Mouse (Mus musculus) right cerebral cortex, postnatal 25 days (tissue): ENCODE results near the gene Synj1.

Source experiments
- DNase-seq: peaks from one replicate; pipeline ENCODE4 v3.0.0; 2022

Synj1 gene

GRCm38 (mm10) chr16:91011021-91011683 lies at the start of gene Synj1:
Gene Synj1 (minus strand): TSS chr16:91011308.
- DNase-seq = peak; percentile 96

DNA sequence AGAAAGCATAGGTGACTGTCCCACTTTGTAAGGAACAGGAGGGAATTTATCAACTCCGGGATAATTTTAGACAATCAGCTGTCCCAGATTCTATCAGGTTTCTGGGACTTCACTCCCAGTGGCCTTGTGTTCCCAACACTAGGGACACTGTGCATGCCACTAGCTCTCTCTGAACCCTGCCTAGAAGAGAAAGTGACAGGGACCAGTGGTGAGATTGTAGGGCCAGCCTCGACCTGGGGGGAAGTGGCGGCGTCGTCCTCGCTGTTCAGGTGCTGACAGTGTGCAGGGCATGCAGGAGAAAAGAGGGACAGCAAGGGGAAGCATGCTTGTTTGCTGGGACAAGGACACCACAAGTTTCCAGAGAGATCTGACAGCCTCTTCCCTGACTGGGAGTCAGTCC lies 46.6 kb upstream of the Synj1 start:
- no peak for DNase-seq

DNA sequence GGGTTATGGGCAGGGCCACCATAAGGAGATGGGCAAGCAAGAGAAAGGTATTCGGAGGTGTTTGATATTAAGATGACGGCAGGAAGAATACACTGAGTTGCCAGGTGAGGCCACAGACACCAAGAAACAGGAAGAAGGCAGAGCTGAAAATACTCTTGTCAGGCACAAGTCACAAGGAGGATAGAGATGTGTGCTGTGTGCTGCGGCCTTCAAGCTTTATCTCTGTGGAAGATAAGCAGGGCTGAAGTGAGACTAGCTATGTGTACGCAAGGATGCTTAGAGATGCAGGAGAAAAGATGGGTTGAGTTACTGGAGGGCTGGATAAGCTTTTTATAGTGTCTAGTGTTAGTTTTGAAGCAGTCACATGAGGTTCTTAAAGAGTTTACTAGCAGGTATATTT lies 46.2 kb upstream of the Synj1 start:
- DNase-seq = no peak

- peak; percentile 52 for DNase-seq
These were observed 45.1 kb upstream of the Synj1 start for GRCm38 (mm10) chr16:91056043-91056821.

DNA sequence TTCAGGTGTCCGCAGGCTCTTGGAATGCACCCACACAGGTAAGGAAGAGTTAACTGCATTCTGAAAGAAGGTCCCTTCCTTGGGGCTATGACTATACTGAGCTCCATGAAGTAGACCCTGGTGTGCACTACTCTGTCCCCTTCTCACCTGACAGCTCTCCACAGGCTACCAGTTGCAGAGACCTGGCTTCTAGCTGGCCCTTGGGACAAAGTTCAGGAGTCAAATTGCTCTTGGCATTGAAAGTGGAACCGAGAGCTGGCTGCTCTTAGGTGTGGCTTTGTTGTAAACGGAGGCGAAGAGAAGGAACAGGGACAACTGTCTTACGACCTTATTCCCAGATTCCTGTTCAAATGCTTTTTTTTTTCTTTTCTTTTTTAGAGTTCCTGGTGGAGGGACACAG lies 44.0 kb upstream of the Synj1 start:
- no peak for DNase-seq

DNA sequence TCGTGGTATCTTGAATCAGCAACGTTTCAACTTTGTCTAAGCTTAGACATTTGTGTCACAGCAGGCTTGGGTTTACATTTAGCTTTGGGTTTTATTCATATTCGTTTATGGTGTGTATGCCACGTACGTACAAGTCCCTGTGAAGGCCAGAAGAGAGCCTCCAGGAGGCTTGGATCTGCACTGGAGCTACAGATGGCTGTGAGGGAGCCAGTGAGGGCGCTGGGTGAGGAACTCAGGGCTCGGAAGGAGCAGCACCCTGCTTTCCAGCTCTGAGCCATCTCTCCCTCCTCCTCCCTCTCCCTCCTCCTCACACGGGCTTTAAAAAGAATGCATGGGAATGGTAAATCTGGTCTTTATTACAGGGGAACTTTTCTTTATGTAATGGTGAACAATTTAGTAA lies 42.5 kb upstream of the Synj1 start:
- DNase-seq = no peak

DNA sequence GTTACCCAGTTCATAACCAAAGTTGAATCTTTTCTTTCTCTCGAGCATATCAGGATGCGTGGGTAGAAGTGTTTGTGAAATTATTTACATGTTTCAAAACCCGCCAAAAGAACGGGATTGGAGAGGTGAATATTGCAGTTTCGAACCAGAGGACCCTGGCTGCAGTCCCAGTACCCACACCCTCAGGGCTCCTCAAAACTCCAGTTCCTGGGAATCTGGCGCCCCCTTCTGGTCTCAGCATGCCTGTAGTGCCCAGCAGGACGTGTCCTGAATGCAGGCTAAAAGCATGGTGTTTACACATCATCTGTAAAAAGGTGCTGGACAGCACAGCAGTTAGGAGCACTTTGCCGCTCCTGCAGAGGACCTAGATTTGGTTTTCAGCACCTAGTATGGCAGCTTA lies 34.4 kb upstream of the Synj1 start:
- no peak for DNase-seq

DNA sequence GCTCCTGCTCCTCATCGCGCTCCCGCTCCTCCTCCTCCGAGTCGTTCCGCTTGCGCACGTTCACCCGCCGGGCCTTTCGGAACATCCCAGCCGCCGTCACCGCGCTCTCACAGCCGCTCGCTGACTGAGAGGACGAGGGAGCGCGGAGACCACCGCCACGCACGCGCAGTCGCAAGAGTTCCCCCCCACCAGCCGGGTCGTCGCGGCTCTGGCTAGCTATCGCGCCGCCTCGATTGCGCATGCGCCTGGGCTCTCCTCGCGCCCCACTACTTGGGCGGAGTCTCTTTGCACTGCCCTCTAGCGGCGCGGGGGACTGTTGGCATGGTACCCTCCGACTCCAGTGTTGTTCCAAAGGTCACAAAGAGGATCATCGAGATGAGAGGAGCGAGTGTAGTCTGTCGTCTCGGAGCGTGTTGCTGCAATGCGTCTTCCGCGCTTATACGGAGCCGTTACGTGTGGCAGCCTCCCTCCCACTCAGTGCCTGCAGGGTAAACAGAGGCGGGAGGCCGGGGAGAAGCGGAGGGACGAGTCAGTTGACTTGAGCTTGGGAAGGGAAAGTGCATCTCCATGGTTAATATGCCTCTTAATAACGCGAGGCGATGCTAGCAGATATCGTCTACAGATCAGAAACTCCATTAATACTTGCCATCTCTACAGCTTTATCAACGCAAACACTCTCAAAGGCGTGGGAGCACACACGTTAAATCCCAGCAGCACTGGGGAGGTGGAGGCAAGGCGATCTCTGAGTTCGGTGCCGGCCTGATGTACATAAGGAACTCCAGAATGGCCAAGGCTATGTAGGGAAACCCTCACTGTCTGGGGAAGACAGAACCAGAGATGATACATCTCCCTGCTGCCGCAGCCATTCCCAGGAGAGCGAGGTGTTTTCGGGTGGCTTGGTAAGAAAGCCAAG lies 33.4 kb upstream of the Synj1 start, which contains the start of gene Paxbp1:
TSS of gene Paxbp1 (minus strand) at position 274 of the 913 bp plus-strand sequence.
- peak; percentile 98 for DNase-seq

DNA sequence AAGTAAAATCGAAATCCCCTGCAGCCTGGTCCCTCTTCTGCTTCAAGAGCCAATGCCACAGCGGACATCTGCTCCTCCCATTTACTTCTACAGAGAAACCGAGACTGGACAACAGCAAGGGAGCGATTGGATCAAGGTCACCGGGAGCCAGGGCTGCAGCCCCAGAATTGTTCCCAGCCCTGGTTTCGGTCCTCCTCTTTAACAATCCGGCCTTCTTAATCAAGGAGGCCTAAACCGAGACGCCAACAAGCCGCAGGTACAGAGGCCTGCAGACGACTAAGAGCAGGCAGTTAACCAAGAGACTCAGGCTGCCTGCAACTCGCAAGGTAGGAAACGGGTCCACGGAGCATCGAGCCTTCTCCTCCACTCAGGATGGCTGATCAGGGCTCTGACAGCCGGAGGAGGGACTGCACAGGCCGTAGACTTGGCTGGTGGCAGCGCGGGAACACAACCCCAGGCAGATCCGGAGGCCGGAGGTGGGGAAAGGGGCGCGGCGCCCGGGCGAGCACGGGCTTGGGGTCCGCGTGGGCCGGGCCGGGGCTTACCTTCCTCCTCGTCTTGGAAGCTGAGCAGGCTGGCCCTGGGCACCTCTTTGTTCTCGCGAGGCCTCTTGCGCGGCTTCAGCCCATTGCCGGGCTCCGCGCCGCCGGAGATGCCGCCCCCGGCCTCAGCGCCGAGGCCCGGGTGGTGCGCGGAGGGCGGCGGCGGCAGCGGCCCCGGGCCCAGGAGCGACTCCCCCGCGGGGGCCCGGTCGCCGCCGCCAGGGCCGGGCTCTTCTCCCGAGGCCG lies 32.5 kb upstream of the Synj1 start:
- DNase-seq = peak; percentile 58

DNA sequence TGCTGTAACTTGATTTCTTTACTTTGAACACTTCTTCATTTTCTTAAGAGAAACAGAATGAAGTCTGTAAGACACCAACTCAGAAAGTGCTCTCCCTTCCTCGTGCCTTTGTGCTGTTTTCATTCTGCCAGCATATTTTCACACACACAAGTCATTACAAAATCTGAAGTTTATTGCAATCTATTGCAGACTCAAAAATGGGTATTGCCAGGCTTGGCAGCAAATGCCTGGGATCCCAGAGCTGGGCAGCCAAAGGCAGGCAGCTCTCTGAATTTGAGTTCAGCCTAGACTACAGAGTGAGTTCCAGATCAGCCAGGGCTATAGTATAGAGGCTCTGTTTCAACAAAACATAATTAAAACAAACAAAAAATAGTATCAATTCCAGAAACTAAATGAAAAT lies 31.5 kb upstream of the Synj1 start:
- no peak for DNase-seq

DNA sequence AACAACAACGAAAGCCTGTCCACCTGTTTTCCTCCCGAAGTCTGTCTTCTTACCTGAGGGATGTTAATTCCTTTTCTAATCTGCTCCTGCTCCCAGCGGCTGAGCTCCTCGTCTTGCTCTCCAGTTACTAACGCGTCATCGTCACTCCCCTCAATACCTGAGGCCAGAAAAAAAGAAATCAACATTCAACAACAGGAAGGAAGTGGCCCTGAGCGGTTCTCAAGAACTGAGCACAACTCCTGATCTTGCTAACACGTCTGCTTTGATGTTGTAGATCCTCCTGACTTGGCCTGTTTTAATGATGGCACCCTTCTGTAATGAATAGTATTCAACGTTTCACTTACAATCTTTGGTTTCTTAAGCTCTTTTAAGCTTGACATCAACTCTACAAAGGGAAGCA lies 24.8 kb upstream of the Synj1 start:
- DNase-seq = no peak

DNA sequence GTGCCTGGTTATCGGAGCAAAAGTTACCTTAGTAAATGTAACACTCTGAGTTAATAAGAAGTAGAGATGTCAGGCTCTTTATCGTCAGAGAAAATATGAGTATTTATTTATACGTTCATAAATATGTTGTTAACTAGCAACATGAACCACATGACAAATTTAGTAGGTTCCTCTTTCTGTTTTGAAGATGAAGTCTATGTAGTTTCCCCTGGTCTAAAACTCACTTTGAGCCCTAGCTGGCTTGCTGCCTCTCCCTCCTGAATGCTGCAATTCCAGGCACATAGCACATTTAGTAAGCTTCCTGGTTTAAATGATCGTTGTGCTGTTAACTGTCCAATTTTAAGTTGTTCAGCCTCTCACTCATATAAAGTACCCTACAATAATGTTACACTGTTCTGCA lies 19.6 kb upstream of the Synj1 start:
- no peak for DNase-seq

DNA sequence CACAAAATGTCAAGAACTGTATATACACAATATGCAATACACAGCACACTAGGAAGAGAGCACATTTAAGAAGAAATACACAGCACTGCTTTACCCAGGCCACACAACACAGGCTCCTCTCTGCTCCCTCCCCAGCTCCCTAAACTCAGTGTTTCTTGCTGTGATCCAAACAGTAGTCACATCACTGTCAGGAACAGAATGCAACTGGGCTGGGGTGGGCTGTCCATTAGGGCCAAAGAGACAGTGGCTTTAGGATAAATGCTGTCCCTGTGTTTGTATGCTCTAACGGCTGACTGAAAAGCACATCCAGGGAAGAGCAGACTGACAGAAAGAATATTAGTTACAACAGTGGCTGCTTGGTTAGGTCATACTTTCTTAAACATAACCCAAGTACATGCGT lies 18.8 kb upstream of the Synj1 start:
- no peak for DNase-seq

GRCm38 (mm10) chr16:91029161-91029743 lies 18.1 kb upstream of the Synj1 start:
- no peak for DNase-seq

- DNase-seq = no peak
These were observed 15.2 kb upstream of the Synj1 start for GRCm38 (mm10) chr16:91026290-91026689.

GRCm38 (mm10) chr16:91023384-91023783 lies 12.3 kb upstream of the Synj1 start:
- no peak for DNase-seq

DNA sequence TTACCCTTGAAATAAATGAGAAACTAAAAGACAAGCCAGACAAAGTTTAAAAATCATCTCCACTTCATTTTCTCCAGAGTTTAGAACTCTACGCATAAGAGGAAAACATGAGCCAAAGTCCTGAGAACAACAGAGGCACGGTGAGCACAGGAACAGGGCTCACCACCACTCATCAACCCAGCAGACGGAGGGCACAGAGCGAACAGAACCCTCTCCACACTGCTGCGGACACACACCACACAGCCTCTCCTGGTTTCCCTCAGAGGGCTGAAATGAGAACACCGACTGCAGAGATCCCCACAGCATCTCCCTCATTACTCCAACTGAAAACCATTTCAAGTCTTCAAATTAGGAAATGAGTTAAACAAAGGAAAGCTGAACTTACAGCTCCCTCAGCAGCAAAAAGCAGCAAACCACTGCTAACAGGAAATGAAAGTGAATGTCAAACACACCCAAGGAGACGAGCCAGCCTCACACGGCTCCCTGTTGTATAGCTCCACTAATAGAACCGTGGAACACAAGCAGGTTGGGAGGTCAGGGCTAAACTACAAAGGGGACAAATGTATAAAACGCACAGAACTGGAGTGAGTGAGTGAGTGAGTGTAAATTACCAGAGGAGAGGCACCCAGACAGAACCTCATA lies 9.9 kb upstream of the Synj1 start:
- no peak for DNase-seq

GRCm38 (mm10) chr16:91019476-91019875 lies 8.4 kb upstream of the Synj1 start:
- DNase-seq = no peak

GRCm38 (mm10) chr16:91015761-91016160 lies 4.7 kb upstream of the Synj1 start:
- no peak for DNase-seq

DNA sequence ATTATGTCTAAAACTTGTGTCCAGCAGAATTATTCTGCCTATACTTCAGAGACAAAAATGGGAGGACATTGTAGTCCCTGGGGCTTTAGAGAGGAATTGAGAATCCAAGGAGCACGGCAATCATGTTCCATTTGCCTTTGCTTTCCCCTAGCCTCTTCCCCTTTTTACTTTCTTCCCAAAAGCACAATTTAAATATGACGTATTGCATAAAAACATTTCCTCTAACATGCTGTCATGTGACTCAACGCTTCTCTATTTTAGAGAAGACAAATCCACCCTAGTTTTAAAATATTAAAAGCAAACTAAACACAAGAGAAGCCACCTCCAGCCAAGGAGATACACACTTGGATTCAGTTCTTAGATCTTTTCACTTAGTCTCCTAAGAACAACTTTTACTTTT lies 739 bp upstream of the Synj1 start:
- no peak for DNase-seq

DNA sequence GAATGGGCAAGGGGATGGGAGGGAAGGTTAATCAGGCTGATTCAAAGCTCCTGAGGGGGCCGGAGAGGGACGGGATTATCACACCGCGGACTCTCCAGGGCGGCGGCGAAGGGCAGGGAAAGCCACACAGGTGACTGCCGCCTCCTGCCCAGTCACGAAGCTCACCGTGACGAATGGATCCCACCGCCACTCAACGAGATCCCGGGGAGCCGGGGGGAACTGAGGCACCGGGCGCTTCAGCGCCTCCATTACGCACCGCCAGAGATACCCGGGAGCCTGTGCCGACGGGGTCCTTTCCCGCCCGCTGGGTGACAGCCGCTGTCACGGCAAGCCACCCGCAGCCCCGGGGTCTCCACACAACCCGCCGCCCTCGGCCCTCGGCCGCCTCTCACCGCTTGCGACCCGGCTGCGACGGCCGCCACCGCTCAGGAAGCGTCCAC lies 507 bp downstream of the Synj1 start:
- DNase-seq = no peak
